Mouse (Mus musculus) embryonic facial prominence, embryonic 10.5 days (tissue): ENCODE measurements around the gene Cacna2d2. TPM values are rescaled to one million over a fixed set of nuclear protein-coding genes. Genes with fewer than 3 reads are reported as not detected.

Experiments used
- DNase-seq: peaks from one replicate; pipeline ENCODE4 v3.0.0-alpha.2; 2017; ENCODE audit warnings: low spot score
- H3K27ac ChIP-seq: fragments of 300-500 bp; sonication (generic); replicated peaks from 2 replicates; pipeline ENCODE4 v1.5.1; 2016; ENCODE audit warnings: mild to moderate bottlenecking
- H3K27me3 ChIP-seq: fragments of 300-500 bp; sonication (generic); replicated peaks from 2 replicates; pipeline ENCODE4 v1.6.1; 2016; ENCODE audit warnings: low read depth, mild to moderate bottlenecking; ENCODE audit not compliant: poor library complexity, severe bottlenecking
- H3K36me3 ChIP-seq: fragments of 300-500 bp; sonication (generic); replicated peaks from 2 replicates; pipeline ENCODE4 v1.6.1; 2016; ENCODE audit warnings: mild to moderate bottlenecking, moderate library complexity
- H3K4me1 ChIP-seq: fragments of 300-500 bp; sonication (generic); 2 replicates; pipeline ENCODE4 v1.6.1; 2016
- H3K4me3 ChIP-seq: fragments of 300-500 bp; sonication (generic); 2 replicates; pipeline ENCODE4 v1.5.1; 2016; ENCODE audit warnings: mild to moderate bottlenecking, moderate library complexity
- H3K9me3 ChIP-seq: fragments of 300-500 bp; sonication (generic); 2 replicates; pipeline ENCODE4 v1.6.1; 2016; ENCODE audit warnings: mild to moderate bottlenecking
- WGBS: fragments of 180-500 bp; shearing (Covaris S2); methylation state at CpG from one replicate; pipeline ENCODE4 v1.1.7; 2016; 5-methylcytosine and 5-hydroxymethylcytosine counted together
- polyA plus RNA-seq: library from polyadenylated mRNA; unstranded; fragments of >200 nt; fragmentation: Nextera tagmentation; extraction: Ambion mirVana; gene quantifications from 2 replicates; pipeline ENCODE4 v1.2.1, GENCODE M21; 2016

Cacna2d2 gene
- polyA plus RNA-seq, 1 experiment from 2014 or later, result 0.50 TPM

- Histone ChIP-seq H3K27me3 (no peaks in the 10 kb centered on the region), H3K4me1 (peaks cover 59% of the 10 kb centered on the region), H3K36me3 (peaks cover 58% of the 10 kb centered on the region), H3K4me3 (no peak overlapping the region; the same call in 1 of the 2 replicates), H3K27ac (no peak overlapping the region), H3K9me3 (no peaks in the 10 kb centered on the region)
- DNase-seq, result no peak
- 93% methylated on average over 8 of the region's 8 CpGs for WGBS
Measured at GRCm38 (mm10) chr9:107539940-107540339, 140.5 kb downstream of the Cacna2d2 start.

GRCm38 (mm10) chr9:107540420-107540819 lies 141.0 kb downstream of the Cacna2d2 start:
- DNase-seq, result no peak
- Histone ChIP-seq H3K36me3 (peaks cover 62% of the 10 kb centered on the region), H3K27me3 (no peaks in the 10 kb centered on the region), H3K4me3 (peak overlapping the region; percentile 66; the same call in 1 of the 2 replicates), H3K4me1 (peaks cover 58% of the 10 kb centered on the region), H3K9me3 (no peaks in the 10 kb centered on the region), H3K27ac (no peak overlapping the region)
- WGBS, result 80% methylated on average over 4 of the region's 4 CpGs

- WGBS, result 42% methylated on average over 10 of the region's 10 CpGs
- no peaks in the 10 kb centered on the region for H3K9me3 ChIP-seq
Measured at GRCm38 (mm10) chr9:107541005-107541404, 141.6 kb downstream of the Cacna2d2 start.

GRCm38 (mm10) chr9:107541474-107542351 lies 142.3 kb downstream of the Cacna2d2 start, which contains the start of the genes Cyb561d2 and Nprl2:
Gene Cyb561d2, minus strand, starts transcription at chr9:107542193.
Gene Nprl2, plus strand, starts transcription at chr9:107542226.
- Histone ChIP-seq H3K27ac (peak within 1 kb of the TSS; percentile 75), H3K4me3 (peak within 1 kb of the TSS; percentile 66), H3K4me1 (peaks cover 57% of the 10 kb centered on the region), H3K27me3 (no peaks in the 10 kb centered on the region), H3K9me3 (no peaks in the 10 kb centered on the region), H3K36me3 (peaks cover 59% of the 10 kb centered on the region)
- under 1% methylated on average over 46 of the region's 46 CpGs for WGBS
- peak; percentile 96 for DNase-seq

More at GRCm38 (mm10) chr9:107541005-107541404, 141.6 kb downstream of the Cacna2d2 start:
- H3K4me1 ChIP-seq, result peaks cover 57% of the 10 kb centered on the region
- peaks cover 62% of the 10 kb centered on the region for H3K36me3 ChIP-seq
- H3K4me3 ChIP-seq, result peak overlapping the region; percentile 66
- no peak for DNase-seq
- no peak overlapping the region for H3K27ac ChIP-seq
- H3K27me3 ChIP-seq, result no peaks in the 10 kb centered on the region

GRCm38 (mm10) chr9:107542352-107542686 lies 142.9 kb downstream of the Cacna2d2 start:
- H3K36me3 ChIP-seq, result peaks cover 53% of the 10 kb centered on the region

DNA sequence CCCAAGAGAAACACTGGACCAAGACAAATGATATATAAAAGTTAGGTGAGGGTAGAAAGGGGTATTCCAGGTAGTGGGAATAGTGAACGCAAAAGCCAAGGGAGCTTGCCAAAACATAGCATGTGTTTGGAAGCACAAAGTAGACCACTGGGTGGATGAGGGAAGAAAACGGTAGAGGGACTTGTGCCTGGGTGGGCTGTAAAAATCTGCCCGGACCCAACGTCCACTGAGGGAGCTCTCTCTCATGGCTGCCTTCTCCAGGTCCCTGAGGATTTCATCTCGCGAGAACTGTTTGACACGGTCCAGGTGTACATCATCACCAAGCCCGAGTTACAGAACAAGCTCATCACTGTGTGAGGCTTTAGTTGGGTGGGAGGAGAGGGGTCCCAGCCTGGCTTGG lies 143.3 kb downstream of the Cacna2d2 start:
- WGBS, result 48% methylated on average over 8 of the region's 8 CpGs
- peak overlapping the region; percentile 75; the same call in 1 of the 2 replicates for H3K27ac ChIP-seq

More at GRCm38 (mm10) chr9:107542352-107542686, 142.9 kb downstream of the Cacna2d2 start:
- Histone ChIP-seq H3K4me3 (peak overlapping the region; percentile 66), H3K4me1 (peaks cover 57% of the 10 kb centered on the region), H3K27ac (peak overlapping the region; percentile 75), H3K9me3 (no peaks in the 10 kb centered on the region), H3K27me3 (peaks cover 1% of the 10 kb centered on the region; the same call in 1 of the 2 replicates)
- under 1% methylated on average over 11 of the region's 11 CpGs for WGBS
- no peak for DNase-seq

GRCm38 (mm10) chr9:107543299-107543698 lies 143.9 kb downstream of the Cacna2d2 start:
- 84% methylated on average over 11 of the region's 11 CpGs for WGBS
- Histone ChIP-seq H3K27me3 (peaks cover 11% of the 10 kb centered on the region; the same call in 1 of the 2 replicates), H3K9me3 (no peaks in the 10 kb centered on the region), H3K4me1 (peaks cover 60% of the 10 kb centered on the region), H3K36me3 (peaks cover 43% of the 10 kb centered on the region), H3K27ac (no peak overlapping the region), H3K4me3 (peak overlapping the region; percentile 66)
- DNase-seq, result no peak

More for the DNA sequence above, 143.3 kb downstream of the Cacna2d2 start:
- no peak for DNase-seq
- H3K36me3 ChIP-seq, result peaks cover 49% of the 10 kb centered on the region
- no peaks in the 10 kb centered on the region for H3K9me3 ChIP-seq
- peaks cover 59% of the 10 kb centered on the region for H3K4me1 ChIP-seq
- H3K27me3 ChIP-seq, result peaks cover 5% of the 10 kb centered on the region; the same call in 1 of the 2 replicates
- H3K4me3 ChIP-seq, result peak overlapping the region; percentile 66

DNA sequence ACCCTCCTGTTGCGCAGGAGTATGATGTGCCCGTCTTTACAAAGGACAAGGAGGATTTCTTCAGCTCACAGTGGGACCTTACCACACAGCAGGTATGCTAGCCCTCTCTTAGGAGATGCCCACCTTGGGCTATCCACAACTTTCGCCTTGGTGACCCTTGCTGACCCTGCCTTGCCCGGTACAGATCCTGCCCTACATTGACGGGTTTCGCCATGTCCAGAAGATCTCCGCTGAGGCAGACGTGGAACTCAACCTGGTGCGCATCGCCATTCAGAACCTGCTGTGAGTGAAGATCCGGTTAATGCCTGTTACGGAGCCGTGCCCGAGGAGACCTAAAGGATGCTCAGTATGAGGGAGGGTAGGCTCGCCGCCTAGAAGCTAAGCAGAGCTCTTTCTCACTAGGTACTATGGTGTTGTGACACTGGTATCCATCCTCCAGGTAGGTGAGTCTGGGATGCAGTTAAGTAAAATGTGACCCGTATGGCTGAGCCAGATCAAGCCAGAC lies 144.8 kb downstream of the Cacna2d2 start:
- Histone ChIP-seq H3K9me3 (no peaks in the 10 kb centered on the region), H3K27me3 (peaks cover 20% of the 10 kb centered on the region), H3K4me3 (no peak overlapping the region), H3K4me1 (peaks cover 60% of the 10 kb centered on the region), H3K36me3 (peaks cover 34% of the 10 kb centered on the region), H3K27ac (no peak overlapping the region)
- WGBS, result 95% methylated on average over 17 of the region's 17 CpGs
- no peak for DNase-seq

DNA sequence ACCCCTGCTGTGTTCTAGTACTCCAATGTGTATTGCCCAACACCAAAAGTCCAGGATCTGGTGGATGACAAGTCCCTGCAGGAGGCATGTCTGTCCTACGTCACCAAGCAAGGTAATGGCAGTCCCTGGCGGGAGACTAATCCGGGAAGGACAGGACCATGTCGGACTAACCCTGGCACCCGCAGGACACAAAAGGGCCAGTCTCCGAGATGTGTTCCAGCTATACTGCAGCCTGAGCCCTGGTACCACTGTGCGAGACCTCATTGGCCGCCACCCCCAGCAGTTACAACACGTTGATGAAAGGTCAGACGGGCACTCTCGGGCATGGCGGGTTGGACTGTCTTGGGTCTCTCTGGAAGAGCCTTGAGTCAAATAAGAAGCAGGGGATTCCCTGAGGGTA lies 145.3 kb downstream of the Cacna2d2 start:
- peaks cover 29% of the 10 kb centered on the region for H3K36me3 ChIP-seq
- H3K4me3 ChIP-seq, result 0 out of 2 replicates have a peak overlapping the region, but pooled peaks have one; percentile 6
- no peak overlapping the region for H3K27ac ChIP-seq
- H3K27me3 ChIP-seq, result peaks cover 25% of the 10 kb centered on the region
- H3K4me1 ChIP-seq, result peaks cover 62% of the 10 kb centered on the region
- 93% methylated on average over 12 of the region's 12 CpGs for WGBS
- no peak for DNase-seq
- no peaks in the 10 kb centered on the region for H3K9me3 ChIP-seq

DNA sequence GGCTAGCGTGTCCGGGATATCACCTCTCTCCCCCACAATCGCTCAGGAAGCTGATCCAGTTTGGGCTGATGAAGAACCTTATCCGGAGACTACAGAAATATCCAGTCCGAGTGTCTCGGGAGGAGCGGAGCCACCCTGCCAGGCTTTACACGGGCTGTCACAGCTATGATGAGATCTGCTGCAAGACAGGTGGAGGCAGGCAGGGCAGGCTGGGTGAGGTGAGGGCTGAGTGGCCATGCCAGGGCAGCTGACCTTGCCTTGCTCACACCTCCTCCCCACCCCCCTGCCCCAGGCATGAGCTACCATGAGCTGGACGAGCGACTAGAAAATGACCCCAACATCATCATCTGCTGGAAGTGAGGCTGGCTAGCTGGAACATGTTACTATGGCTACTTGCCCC lies 145.8 kb downstream of the Cacna2d2 start:
- H3K4me1 ChIP-seq, result peaks cover 64% of the 10 kb centered on the region
- no peak for DNase-seq

DNA sequence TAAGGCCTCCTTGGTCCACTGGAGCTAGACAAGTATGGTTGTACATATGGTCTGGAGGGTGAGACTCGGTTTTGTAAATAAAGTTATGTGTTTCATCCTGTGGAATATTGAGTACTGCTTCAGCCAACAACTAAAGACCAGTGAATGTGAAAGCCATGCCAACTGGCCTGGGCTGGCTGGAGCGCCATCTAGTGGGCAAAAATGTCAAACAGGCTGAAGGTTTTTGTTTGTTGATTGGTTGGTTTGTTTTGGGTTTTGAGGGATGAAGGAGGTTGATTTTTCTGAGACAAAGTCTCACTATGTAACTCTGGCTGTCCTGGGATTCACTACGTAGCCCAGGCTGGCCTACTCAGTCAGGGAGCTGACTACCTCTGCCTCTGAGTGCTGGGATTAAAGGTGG lies 146.2 kb downstream of the Cacna2d2 start:
- WGBS, result 4% methylated on average over 3 of the region's 3 CpGs
- Histone ChIP-seq H3K27ac (no peak overlapping the region), H3K27me3 (peaks cover 34% of the 10 kb centered on the region), H3K9me3 (no peaks in the 10 kb centered on the region), H3K4me3 (no peak overlapping the region), H3K36me3 (peaks cover 23% of the 10 kb centered on the region), H3K4me1 (peaks cover 64% of the 10 kb centered on the region)
- DNase-seq, result peak; percentile 82

More for the DNA sequence above, 145.8 kb downstream of the Cacna2d2 start:
- Histone ChIP-seq H3K4me3 (no peak overlapping the region), H3K36me3 (peaks cover 24% of the 10 kb centered on the region), H3K27me3 (peaks cover 30% of the 10 kb centered on the region), H3K9me3 (no peaks in the 10 kb centered on the region), H3K27ac (no peak overlapping the region)
- 87% methylated on average over 10 of the region's 10 CpGs for WGBS

- 0 out of 2 replicates have a peak within 1 kb of the TSS, but pooled peaks have one; percentile 20 for H3K27ac ChIP-seq
Measured at GRCm38 (mm10) chr9:107547026-107547425, 147.6 kb downstream of the Cacna2d2 start, which contains the start of gene Zmynd10. Gene Zmynd10, plus strand, starts transcription at chr9:107547298.

More at GRCm38 (mm10) chr9:107547026-107547425, 147.6 kb downstream of the Cacna2d2 start, which contains the start of gene Zmynd10:
- H3K27me3 ChIP-seq, result peaks cover 48% of the 10 kb centered on the region
- H3K4me3 ChIP-seq, result peak within 1 kb of the TSS; percentile 44
- DNase-seq, result peak; percentile 94
- H3K4me1 ChIP-seq, result peaks cover 67% of the 10 kb centered on the region
- no peaks in the 10 kb centered on the region for H3K9me3 ChIP-seq
- peaks cover 23% of the 10 kb centered on the region for H3K36me3 ChIP-seq
- 5% methylated on average over 20 of the region's 20 CpGs for WGBS
